Mouse (Mus musculus): ENCODE results near the gene Atg10. TPM values are rescaled to one million over a fixed set of nuclear protein-coding genes. Genes with fewer than 3 reads are reported as not detected.

Gene Atg10
- polyA plus RNA-seq, 1 experiment from 2014 or later: 12.8 TPM

DNA sequence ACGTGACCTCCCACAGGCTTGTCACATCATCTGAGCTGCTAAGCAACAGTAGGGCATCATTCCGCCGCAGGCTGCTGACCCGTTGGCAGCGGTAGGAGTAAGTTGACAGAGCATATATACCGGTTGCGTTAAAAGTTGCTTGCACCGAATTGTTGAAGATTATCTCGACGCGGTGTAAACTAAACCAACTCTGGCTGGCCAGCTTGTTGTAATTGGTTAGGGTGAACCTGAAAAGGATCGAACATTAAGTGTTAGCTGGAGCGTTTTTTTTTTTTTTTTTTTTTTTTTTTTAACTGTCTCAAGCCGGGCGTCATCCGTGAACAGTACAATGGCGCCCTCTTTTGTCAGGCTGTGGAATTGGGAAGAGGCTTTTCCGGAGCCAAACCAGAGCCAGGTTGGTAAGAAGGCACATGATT, 337.2 kb downstream of the Atg10 start:
- Histone ChIP-seq H3K9me3 (no peaks in the 10 kb centered on the region), H3K36me3 (no peaks in the 10 kb centered on the region)

GRCm38 (mm10) chr13:90885856-90886532, 337.8 kb downstream of the Atg10 start:
- peak; percentile 49; the same call in 1 of the 2 replicates for ATAC-seq (ENCODE audit: insufficient read depth, low FRiP score, low read depth)
- Histone ChIP-seq H3K27ac (no peak overlapping the region), H3K4me3 (replicated peaks) (peak overlapping the region; percentile 43), H3K9me3 (no peaks in the 10 kb centered on the region), H3K4me1 (peaks cover 9% of the 10 kb centered on the region), H3K4me2 (peak overlapping the region; percentile 72), H3K36me3 (no peaks in the 10 kb centered on the region), H3K27me3 (replicated peaks) (no peaks in the 10 kb centered on the region), H3K9ac (no peak overlapping the region)
- WGBS: 33% methylated on average over 13 of the region's 13 CpGs

More for the DNA sequence above, 337.2 kb downstream of the Atg10 start:
- WGBS: under 1% methylated on average over 18 of the region's 18 CpGs
- H3K9ac ChIP-seq: no peak overlapping the region
- no peaks in the 10 kb centered on the region for H3K27me3 ChIP-seq (replicated peaks)
- peak overlapping the region; percentile 43 for H3K4me3 ChIP-seq (replicated peaks)
- peak overlapping the region; percentile 72 for H3K4me2 ChIP-seq
- no peak overlapping the region for H3K27ac ChIP-seq
- H3K4me1 ChIP-seq: peaks cover 9% of the 10 kb centered on the region
- peak; percentile 21; the same call in 1 of the 2 replicates for ATAC-seq (ENCODE audit: insufficient read depth, low FRiP score, low read depth)

Other genes with a start within 250 kb of the Atg10 start
- 114 and 121 TPM in 2 replicates for gene Ssbp2, start 236.3 kb upstream of the Atg10 start, polyA plus RNA-seq (2015; fragmentation: Nextera tagmentation; extraction: Ambion mirVana)

All from stomach, embryonic 15.5 days (tissue).